Mouse (Mus musculus) retina, adult 2 months (tissue): ENCODE data around the gene Ifi47.
"Not testable (repeated sequence)": the region's sequence is repeated elsewhere in the genome, so short reads cannot be mapped to it uniquely, and the experiment has no call there.

Source experiments
- DNase-seq: peaks from one replicate; pipeline ENCODE4 v3.0.0-alpha.2; 2012; ENCODE audit warnings: low read depth, low spot score

The Ifi47 gene

GRCm38 (mm10) chr11:49076001-49076757 lies at the start of gene Ifi47:
Gene Ifi47 (plus strand): TSS chr11:49076587.
- not testable (repeated sequence) for DNase-seq

GRCm38 (mm10) chr11:49050064-49050463 lies 26.3 kb upstream of the Ifi47 start:
- not testable (repeated sequence) for DNase-seq

- not testable (repeated sequence) for DNase-seq
These were observed 25.1 kb upstream of the Ifi47 start, which contains the start of gene 9930111J21Rik2 for GRCm38 (mm10) chr11:49051093-49051891. Gene 9930111J21Rik2 (minus strand): TSS chr11:49051242.

GRCm38 (mm10) chr11:49051894-49052293 lies 24.5 kb upstream of the Ifi47 start:
- DNase-seq, result not testable (repeated sequence)

GRCm38 (mm10) chr11:49060061-49060460 lies 16.3 kb upstream of the Ifi47 start:
- DNase-seq, result not testable (repeated sequence)

GRCm38 (mm10) chr11:49061865-49062264 lies 14.5 kb upstream of the Ifi47 start:
- not testable (repeated sequence) for DNase-seq

- DNase-seq, result not testable (repeated sequence)
These were observed 12.5 kb upstream of the Ifi47 start, which contains the start of gene Tgtp2 for GRCm38 (mm10) chr11:49063713-49064469. Gene Tgtp2 (minus strand): TSS chr11:49064206.

DNA sequence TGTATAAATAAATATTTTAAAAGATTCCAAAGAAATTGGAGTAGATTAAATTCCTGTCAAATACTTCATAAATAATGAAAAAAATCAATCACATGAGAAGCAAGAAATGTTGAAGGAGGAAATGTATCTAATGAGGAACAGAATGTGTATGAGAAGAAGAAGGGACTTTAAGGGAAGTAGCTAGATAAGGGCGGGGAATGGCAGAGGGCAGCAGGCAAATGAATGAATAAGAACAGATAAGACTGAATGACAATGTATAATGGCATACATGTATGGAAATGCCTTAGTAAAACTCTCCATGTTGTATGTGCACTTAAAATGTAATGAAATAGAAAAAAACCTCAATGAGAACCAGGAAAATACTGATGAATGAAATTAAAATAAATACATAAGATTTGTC lies 8.0 kb upstream of the Ifi47 start:
- DNase-seq, result no peak

- no peak for DNase-seq
These were observed 625 bp downstream of the Ifi47 start for GRCm38 (mm10) chr11:49077012-49077411.

GRCm38 (mm10) chr11:49078719-49079118 lies 2.3 kb downstream of the Ifi47 start:
- DNase-seq, result no peak

GRCm38 (mm10) chr11:49080636-49081035 lies 4.2 kb downstream of the Ifi47 start:
- DNase-seq, result no peak

DNA sequence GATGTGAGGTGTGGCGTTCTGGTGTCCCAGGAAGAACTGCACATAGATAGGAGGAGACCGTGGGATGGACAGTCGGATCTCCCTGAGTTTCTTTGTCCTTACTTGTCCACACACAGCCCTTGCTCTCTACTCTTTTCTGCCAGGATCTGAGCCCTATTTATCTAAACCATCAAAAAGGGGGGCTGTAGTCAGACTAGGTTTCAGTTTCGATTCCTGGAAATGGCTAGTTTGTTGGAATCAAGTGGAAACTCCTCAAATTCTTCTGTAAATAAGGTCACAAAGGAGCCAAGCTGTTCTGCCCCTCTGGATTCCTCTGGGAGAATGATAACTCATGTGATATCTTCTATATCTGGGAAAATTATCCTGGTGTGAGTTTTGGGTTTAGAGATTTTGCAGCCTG lies 5.0 kb downstream of the Ifi47 start:
- no peak for DNase-seq

DNA sequence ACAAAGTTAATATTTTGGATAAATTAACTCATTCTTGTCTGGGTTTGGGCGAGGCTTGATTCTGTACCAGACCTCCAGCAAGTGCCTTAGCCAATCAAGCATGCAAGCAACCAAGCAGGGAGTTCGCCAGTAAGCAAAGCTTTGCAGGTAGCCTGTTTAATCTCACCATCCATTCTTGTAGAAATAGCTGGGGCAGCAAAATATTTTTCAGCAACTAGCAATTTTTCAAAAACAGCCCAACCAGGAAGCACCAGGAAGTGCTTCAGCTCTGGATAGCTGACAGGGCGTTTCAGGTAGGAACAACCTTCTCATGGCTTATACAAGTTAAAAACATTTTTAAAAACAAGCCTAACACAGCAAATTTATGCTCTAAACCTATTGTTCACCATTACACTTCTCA lies 5.5 kb downstream of the Ifi47 start:
- DNase-seq, result no peak

- no peak for DNase-seq
These were observed 6.8 kb downstream of the Ifi47 start for GRCm38 (mm10) chr11:49083146-49083545.

- DNase-seq, result no peak
These were observed 7.4 kb downstream of the Ifi47 start for GRCm38 (mm10) chr11:49083808-49084207.

- DNase-seq, result no peak
These were observed 8.0 kb downstream of the Ifi47 start for GRCm38 (mm10) chr11:49084385-49084784.

- no peak for DNase-seq
These were observed 8.5 kb downstream of the Ifi47 start for GRCm38 (mm10) chr11:49084875-49085274.

- no peak for DNase-seq
These were observed 10.5 kb downstream of the Ifi47 start for GRCm38 (mm10) chr11:49086858-49087361.

GRCm38 (mm10) chr11:49087830-49088616 lies 11.6 kb downstream of the Ifi47 start:
- no peak for DNase-seq

- no peak for DNase-seq
These were observed 12.7 kb downstream of the Ifi47 start for GRCm38 (mm10) chr11:49088990-49089652.
